Mouse (Mus musculus) spleen, adult 2 months (tissue): ENCODE data around the gene Ntf3. TPM values are rescaled to one million over a fixed set of nuclear protein-coding genes. Genes with fewer than 3 reads are reported as not detected.

Experiments
- DNase-seq, 2 experiments: peaks; one replicate each; pipeline versions ENCODE4 v3.0.0 to v3.0.0-alpha.2; 2012 to 2021; ENCODE audit warnings: low spot score in 2 of 2, low read depth in 1 of 2
- H3K27ac ChIP-seq: fragments of 200-500 bp; 2 replicates; pipeline ENCODE4 v1.5.1; 2012; ENCODE audit warnings: low read length, inconsistent platforms; ENCODE audit not compliant: insufficient read depth
- H3K27me3 ChIP-seq: fragments of 200-500 bp; 2 replicates; pipeline ENCODE4 v1.6.1; 2012; ENCODE audit warnings: mild to moderate bottlenecking, moderate library complexity, low read length, inconsistent platforms; ENCODE audit not compliant: control insufficient read depth, insufficient read depth
- H3K36me3 ChIP-seq: fragments of 200-500 bp; 2 replicates; pipeline ENCODE4 v1.6.1; 2012; ENCODE audit warnings: mild to moderate bottlenecking, low read length, inconsistent platforms; ENCODE audit not compliant: control insufficient read depth, insufficient read depth
- H3K4me1 ChIP-seq: fragments of 200-500 bp; 2 replicates; pipeline ENCODE4 v1.6.1; 2011; ENCODE audit warnings: inconsistent platforms; ENCODE audit not compliant: control insufficient read depth, insufficient read depth, insufficient read length
- H3K4me3 ChIP-seq: fragments of 200-500 bp; 2 replicates; pipeline ENCODE4 v1.5.1; 2011; ENCODE audit warnings: mild to moderate bottlenecking, inconsistent platforms; ENCODE audit not compliant: insufficient read depth, insufficient read length; ENCODE audit errors: extremely low read depth
- CTCF ChIP-seq: fragments of 200-500 bp; IDR thresholded peaks from 2 replicates; pipeline ENCODE4 v1.5.1; 2011; ENCODE audit warnings: mild to moderate bottlenecking, inconsistent platforms; ENCODE audit not compliant: insufficient read depth, insufficient read length, insufficient replicate concordance; ENCODE audit errors: extremely low read depth
- POLR2A ChIP-seq: fragments of 200-500 bp; IDR thresholded peaks from 2 replicates; pipeline ENCODE4 v1.6.1; 2011; ENCODE audit warnings: low read depth, low read length, inconsistent platforms
- WGBS: fragments of 180-500 bp; shearing (Covaris S2); methylation state at CpG from one replicate; pipeline ENCODE4 v1.1.7; 2018; 5-methylcytosine and 5-hydroxymethylcytosine counted together
- polyA plus RNA-seq: library from polyadenylated mRNA; depleted of rRNA; stranded (reverse); fragments of >200 nt; gene quantifications from 2 replicates; pipeline ENCODE4 v1.2.3, GENCODE M21; 2012

Gene Ntf3
- polyA plus RNA-seq, 1 experiment, result 1.3 TPM

- H3K4me3 ChIP-seq, result no peak overlapping the region
- no peak for TF ChIP-seq CTCF
- TF ChIP-seq POLR2A, result no peak
- no peaks in the 10 kb centered on the region for H3K36me3 ChIP-seq
- no peaks in the 10 kb centered on the region for H3K27me3 ChIP-seq
- no peak overlapping the region for H3K27ac ChIP-seq
- no peak for DNase-seq
- H3K4me1 ChIP-seq, result no peaks in the 10 kb centered on the region
- WGBS, result 40% methylated on average over 8 of the region's 8 CpGs
Measured at GRCm38 (mm10) chr6:126142021-126142554, 24.6 kb downstream of the Ntf3 start.

- no peaks in the 10 kb centered on the region for H3K27me3 ChIP-seq
- H3K4me1 ChIP-seq, result no peaks in the 10 kb centered on the region
- 73% methylated on average over 13 of the region's 13 CpGs for WGBS
- no peak overlapping the region for H3K27ac ChIP-seq
- no peak for DNase-seq
- H3K36me3 ChIP-seq, result no peaks in the 10 kb centered on the region
- H3K4me3 ChIP-seq, result no peak overlapping the region
- TF ChIP-seq CTCF, result no peak
- TF ChIP-seq POLR2A, result no peak
Measured at GRCm38 (mm10) chr6:126141472-126141871, 25.2 kb downstream of the Ntf3 start.

- WGBS, result 71% methylated on average over 6 of the region's 6 CpGs
- H3K27me3 ChIP-seq, result no peaks in the 10 kb centered on the region
- no peak overlapping the region for H3K4me3 ChIP-seq
- H3K36me3 ChIP-seq, result no peaks in the 10 kb centered on the region
- H3K4me1 ChIP-seq, result no peaks in the 10 kb centered on the region
- H3K27ac ChIP-seq, result no peak overlapping the region
- no peak for TF ChIP-seq POLR2A
- no peak for TF ChIP-seq CTCF
- DNase-seq, result no peak
Measured at GRCm38 (mm10) chr6:126140961-126141360, 25.7 kb downstream of the Ntf3 start.

- DNase-seq, result no peak
- H3K4me1 ChIP-seq, result no peaks in the 10 kb centered on the region
- TF ChIP-seq CTCF, result no peak
- no peak for TF ChIP-seq POLR2A
- H3K27me3 ChIP-seq, result no peaks in the 10 kb centered on the region
- no peaks in the 10 kb centered on the region for H3K36me3 ChIP-seq
- no peak overlapping the region for H3K27ac ChIP-seq
- 81% methylated on average over 2 of the region's 2 CpGs for WGBS
- H3K4me3 ChIP-seq, result no peak overlapping the region
Measured at GRCm38 (mm10) chr6:126140416-126140815, 26.3 kb downstream of the Ntf3 start.

GRCm38 (mm10) chr6:126134155-126134906 is 32.4 kb downstream of the Ntf3 start:
- WGBS, result 62% methylated on average over 19 of the region's 19 CpGs
- H3K27me3 ChIP-seq, result no peaks in the 10 kb centered on the region
- DNase-seq, result no peak
- TF ChIP-seq POLR2A, result no peak
- no peak for TF ChIP-seq CTCF
- H3K36me3 ChIP-seq, result no peaks in the 10 kb centered on the region
- no peak overlapping the region for H3K27ac ChIP-seq
- H3K4me3 ChIP-seq, result no peak overlapping the region
- no peaks in the 10 kb centered on the region for H3K4me1 ChIP-seq

- Histone ChIP-seq H3K27me3 (no peaks in the 10 kb centered on the region), H3K4me3 (no peak overlapping the region), H3K4me1 (no peaks in the 10 kb centered on the region), H3K27ac (no peak overlapping the region), H3K36me3 (no peaks in the 10 kb centered on the region)
- no peak for DNase-seq
- 85% methylated on average over 7 of the region's 7 CpGs for WGBS
- TF ChIP-seq POLR2A (no peak), CTCF (no peak)
Measured at GRCm38 (mm10) chr6:126128238-126128637, 38.5 kb downstream of the Ntf3 start.

- no peak overlapping the region for H3K4me3 ChIP-seq
- TF ChIP-seq CTCF, result no peak
- no peak for TF ChIP-seq POLR2A
- DNase-seq, result no peak
- H3K4me1 ChIP-seq, result no peaks in the 10 kb centered on the region
- no peak overlapping the region for H3K27ac ChIP-seq
- WGBS, result 76% methylated on average over 1 of the region's 1 CpGs
- H3K27me3 ChIP-seq, result no peaks in the 10 kb centered on the region
- H3K36me3 ChIP-seq, result no peaks in the 10 kb centered on the region
Measured at GRCm38 (mm10) chr6:126118247-126118646, 48.5 kb downstream of the Ntf3 start.
